Mouse (Mus musculus): ENCODE results near the gene Usp7. TPM values are rescaled to one million over a fixed set of nuclear protein-coding genes. Genes with fewer than 3 reads are reported as not detected.
A peak's percentile ranks its signal among the peaks of the same experiment; 100 is the strongest.

Gene Usp7
- polyA plus RNA-seq, 1 experiment from 2014 or later = 40.2 TPM

GRCm38 (mm10) chr16:8769065-8769464 is 23.0 kb downstream of the Usp7 start:
- ATAC-seq (replicated peaks; ENCODE audit: insufficient number of reproducible peaks, low FRiP score, low TSS enrichment, low read depth) = peak; percentile 82; the same call in 1 of the 2 replicates
- H3K4me2 ChIP-seq (ENCODE audit: low read depth, low read length) = no peak overlapping the region

GRCm38 (mm10) chr16:8768588-8768987 is 23.5 kb downstream of the Usp7 start:
- Histone ChIP-seq H3K4me3 (ENCODE audit: low read depth, low read length) (no peak overlapping the region), H3K9me3 (replicated peaks; ENCODE audit: control insufficient read depth, low read length) (no peaks in the 10 kb centered on the region), H3K27me3 (ENCODE audit: control insufficient read depth, insufficient read depth, low read length) (no peaks in the 10 kb centered on the region), H3K9ac (replicated peaks; ENCODE audit: low read length) (no peak overlapping the region), H3K27ac (replicated peaks; ENCODE audit: low read depth, low read length) (no peak overlapping the region), H3K4me2 (ENCODE audit: low read depth, low read length) (no peak overlapping the region), H3K36me3 (replicated peaks; ENCODE audit: control insufficient read depth, insufficient read depth, low read depth, low read length) (no peaks in the 10 kb centered on the region), H3K4me1 (ENCODE audit: control insufficient read depth, insufficient read depth, low read length) (no peaks in the 10 kb centered on the region)
- DNase-seq (ENCODE audit: low spot score) (no peak), ATAC-seq (replicated peaks; ENCODE audit: insufficient number of reproducible peaks, low FRiP score, low TSS enrichment, low read depth) (no peak)
- 72% methylated on average over 4 of the region's 4 CpGs for WGBS

More at GRCm38 (mm10) chr16:8769065-8769464, 23.0 kb downstream of the Usp7 start:
- Histone ChIP-seq H3K9me3 (replicated peaks; ENCODE audit: control insufficient read depth, low read length) (no peaks in the 10 kb centered on the region), H3K36me3 (replicated peaks; ENCODE audit: control insufficient read depth, insufficient read depth, low read depth, low read length) (no peaks in the 10 kb centered on the region), H3K4me1 (ENCODE audit: control insufficient read depth, insufficient read depth, low read length) (no peaks in the 10 kb centered on the region), H3K27ac (replicated peaks; ENCODE audit: low read depth, low read length) (no peak overlapping the region), H3K27me3 (ENCODE audit: control insufficient read depth, insufficient read depth, low read length) (no peaks in the 10 kb centered on the region), H3K9ac (replicated peaks; ENCODE audit: low read length) (no peak overlapping the region), H3K4me3 (ENCODE audit: low read depth, low read length) (no peak overlapping the region)
- peak; percentile 72 for DNase-seq (ENCODE audit: low spot score)
- 19% methylated on average over 9 of the region's 10 CpGs for WGBS

GRCm38 (mm10) chr16:8768071-8768470 is 24.0 kb downstream of the Usp7 start:
- Histone ChIP-seq H3K36me3 (replicated peaks; ENCODE audit: control insufficient read depth, insufficient read depth, low read depth, low read length) (no peaks in the 10 kb centered on the region), H3K27ac (replicated peaks; ENCODE audit: low read depth, low read length) (no peak overlapping the region), H3K4me3 (ENCODE audit: low read depth, low read length) (no peak overlapping the region), H3K4me1 (ENCODE audit: control insufficient read depth, insufficient read depth, low read length) (no peaks in the 10 kb centered on the region), H3K4me2 (ENCODE audit: low read depth, low read length) (no peak overlapping the region), H3K27me3 (ENCODE audit: control insufficient read depth, insufficient read depth, low read length) (no peaks in the 10 kb centered on the region), H3K9ac (replicated peaks; ENCODE audit: low read length) (no peak overlapping the region), H3K9me3 (replicated peaks; ENCODE audit: control insufficient read depth, low read length) (no peaks in the 10 kb centered on the region)
- WGBS = 74% methylated on average over 4 of the region's 4 CpGs
- ATAC-seq (replicated peaks; ENCODE audit: insufficient number of reproducible peaks, low FRiP score, low TSS enrichment, low read depth) (no peak), DNase-seq (ENCODE audit: low spot score) (no peak)

- H3K27me3 ChIP-seq (ENCODE audit: control insufficient read depth, insufficient read depth, low read length) = no peaks in the 10 kb centered on the region
- H3K9ac ChIP-seq (replicated peaks; ENCODE audit: low read length) = no peak overlapping the region
- whole genome bisulfite sequencing = 87% methylated on average over 11 of the region's 11 CpGs
- no peak overlapping the region for H3K4me2 ChIP-seq (ENCODE audit: low read depth, low read length)
- no peak overlapping the region for H3K27ac ChIP-seq (replicated peaks; ENCODE audit: low read depth, low read length)
- no peaks in the 10 kb centered on the region for H3K9me3 ChIP-seq (replicated peaks; ENCODE audit: control insufficient read depth, low read length)
- DNase-seq (ENCODE audit: low spot score) = no peak
- no peak for ATAC-seq (replicated peaks; ENCODE audit: insufficient number of reproducible peaks, low FRiP score, low TSS enrichment, low read depth)
- H3K4me1 ChIP-seq (ENCODE audit: control insufficient read depth, insufficient read depth, low read length) = no peaks in the 10 kb centered on the region
- no peaks in the 10 kb centered on the region for H3K36me3 ChIP-seq (replicated peaks; ENCODE audit: control insufficient read depth, insufficient read depth, low read depth, low read length)
- H3K4me3 ChIP-seq (ENCODE audit: low read depth, low read length) = no peak overlapping the region
Measured at GRCm38 (mm10) chr16:8767133-8768052, 24.7 kb downstream of the Usp7 start.

GRCm38 (mm10) chr16:8766196-8766595 is 25.9 kb downstream of the Usp7 start:
- whole genome bisulfite sequencing = 62% methylated on average over 9 of the region's 9 CpGs
- Histone ChIP-seq H3K27me3 (ENCODE audit: control insufficient read depth, insufficient read depth, low read length) (no peaks in the 10 kb centered on the region), H3K4me1 (ENCODE audit: control insufficient read depth, insufficient read depth, low read length) (no peaks in the 10 kb centered on the region)

GRCm38 (mm10) chr16:8764124-8764907 is 27.8 kb downstream of the Usp7 start:
- H3K9ac ChIP-seq (replicated peaks; ENCODE audit: low read length) = no peak overlapping the region
- no peaks in the 10 kb centered on the region for H3K36me3 ChIP-seq (replicated peaks; ENCODE audit: control insufficient read depth, insufficient read depth, low read depth, low read length)
- H3K27ac ChIP-seq (replicated peaks; ENCODE audit: low read depth, low read length) = no peak overlapping the region
- H3K4me1 ChIP-seq (ENCODE audit: control insufficient read depth, insufficient read depth, low read length) = no peaks in the 10 kb centered on the region
- 57% methylated on average over 11 of the region's 11 CpGs for WGBS
- no peaks in the 10 kb centered on the region for H3K27me3 ChIP-seq (ENCODE audit: control insufficient read depth, insufficient read depth, low read length)
- H3K9me3 ChIP-seq (replicated peaks; ENCODE audit: control insufficient read depth, low read length) = no peaks in the 10 kb centered on the region
- H3K4me3 ChIP-seq (ENCODE audit: low read depth, low read length) = no peak overlapping the region
- H3K4me2 ChIP-seq (ENCODE audit: low read depth, low read length) = no peak overlapping the region
- DNase-seq (ENCODE audit: low spot score) (no peak), ATAC-seq (replicated peaks; ENCODE audit: insufficient number of reproducible peaks, low FRiP score, low TSS enrichment, low read depth) (no peak)

More at GRCm38 (mm10) chr16:8766196-8766595, 25.9 kb downstream of the Usp7 start:
- no peaks in the 10 kb centered on the region for H3K9me3 ChIP-seq (replicated peaks; ENCODE audit: control insufficient read depth, low read length)
- no peak for ATAC-seq (replicated peaks; ENCODE audit: insufficient number of reproducible peaks, low FRiP score, low TSS enrichment, low read depth)
- H3K27ac ChIP-seq (replicated peaks; ENCODE audit: low read depth, low read length) = no peak overlapping the region
- DNase-seq (ENCODE audit: low spot score) = no peak
- no peak overlapping the region for H3K9ac ChIP-seq (replicated peaks; ENCODE audit: low read length)
- H3K4me3 ChIP-seq (ENCODE audit: low read depth, low read length) = no peak overlapping the region
- no peaks in the 10 kb centered on the region for H3K36me3 ChIP-seq (replicated peaks; ENCODE audit: control insufficient read depth, insufficient read depth, low read depth, low read length)
- H3K4me2 ChIP-seq (ENCODE audit: low read depth, low read length) = no peak overlapping the region

- no peak for ATAC-seq (replicated peaks; ENCODE audit: insufficient number of reproducible peaks, low FRiP score, low TSS enrichment, low read depth)
- Histone ChIP-seq H3K9me3 (replicated peaks; ENCODE audit: control insufficient read depth, low read length) (no peaks in the 10 kb centered on the region), H3K4me3 (ENCODE audit: low read depth, low read length) (no peak overlapping the region), H3K4me1 (ENCODE audit: control insufficient read depth, insufficient read depth, low read length) (no peaks in the 10 kb centered on the region), H3K4me2 (ENCODE audit: low read depth, low read length) (no peak overlapping the region), H3K9ac (replicated peaks; ENCODE audit: low read length) (no peak overlapping the region), H3K27ac (replicated peaks; ENCODE audit: low read depth, low read length) (no peak overlapping the region), H3K27me3 (ENCODE audit: control insufficient read depth, insufficient read depth, low read length) (no peaks in the 10 kb centered on the region), H3K36me3 (replicated peaks; ENCODE audit: control insufficient read depth, insufficient read depth, low read depth, low read length) (no peaks in the 10 kb centered on the region)
- no peak for DNase-seq (ENCODE audit: low spot score)
- WGBS = 64% methylated on average over 6 of the region's 6 CpGs
Measured at GRCm38 (mm10) chr16:8763028-8763427, 29.1 kb downstream of the Usp7 start.

GRCm38 (mm10) chr16:8761894-8762293 is 30.2 kb downstream of the Usp7 start:
- ATAC-seq (replicated peaks; ENCODE audit: insufficient number of reproducible peaks, low FRiP score, low TSS enrichment, low read depth) = no peak
- Histone ChIP-seq H3K4me1 (ENCODE audit: control insufficient read depth, insufficient read depth, low read length) (no peaks in the 10 kb centered on the region), H3K36me3 (replicated peaks; ENCODE audit: control insufficient read depth, insufficient read depth, low read depth, low read length) (no peaks in the 10 kb centered on the region), H3K4me2 (ENCODE audit: low read depth, low read length) (no peak overlapping the region), H3K9ac (replicated peaks; ENCODE audit: low read length) (no peak overlapping the region), H3K27ac (replicated peaks; ENCODE audit: low read depth, low read length) (no peak overlapping the region), H3K27me3 (ENCODE audit: control insufficient read depth, insufficient read depth, low read length) (no peaks in the 10 kb centered on the region), H3K9me3 (replicated peaks; ENCODE audit: control insufficient read depth, low read length) (no peaks in the 10 kb centered on the region), H3K4me3 (ENCODE audit: low read depth, low read length) (no peak overlapping the region)
- 92% methylated on average over 2 of the region's 2 CpGs for WGBS
- DNase-seq (ENCODE audit: low spot score) = no peak

Measured in embryonic facial prominence, embryonic 11.5 days (tissue).